Mouse (Mus musculus) midbrain, embryonic 13.5 days (tissue): ENCODE data around the gene Mrpl4. TPM values are rescaled to one million over a fixed set of nuclear protein-coding genes. Genes with fewer than 3 reads are reported as not detected.
A peak's percentile ranks its signal among the peaks of the same experiment; 100 is the strongest.
"Not testable (repeated sequence)": the region's sequence is repeated elsewhere in the genome, so short reads cannot be mapped to it uniquely, and the experiment has no call there.

Experiments
- ATAC-seq: fragments of 200-750 bp; cut with Nextera tagmentation; 2 replicates; pipeline ENCODE4 v1.8.0; 2017; ENCODE audit warnings: mild to moderate bottlenecking, moderate TSS enrichment, moderate library complexity
- H3K27ac ChIP-seq: fragments of 300-500 bp; sonication (generic); 2 replicates; pipeline ENCODE4 v1.5.1; 2015; ENCODE audit warnings: inconsistent platforms, mild to moderate bottlenecking, moderate library complexity
- H3K27me3 ChIP-seq: fragments of 300-500 bp; sonication (generic); 2 replicates; pipeline ENCODE4 v1.6.1; 2015; ENCODE audit warnings: mild to moderate bottlenecking, inconsistent platforms
- H3K36me3 ChIP-seq: fragments of 300-500 bp; sonication (generic); 2 replicates; pipeline ENCODE4 v1.6.1; 2015; ENCODE audit warnings: mild to moderate bottlenecking, inconsistent platforms
- H3K4me1 ChIP-seq: fragments of 300-500 bp; sonication (generic); replicated peaks from 2 replicates; pipeline ENCODE4 v1.6.1; 2015; ENCODE audit warnings: inconsistent platforms
- H3K4me2 ChIP-seq: fragments of 300-500 bp; sonication (generic); replicated peaks from 2 replicates; pipeline ENCODE4 v1.6.1; 2015; ENCODE audit warnings: moderate library complexity, mild to moderate bottlenecking, inconsistent platforms
- H3K4me3 ChIP-seq: fragments of 300-500 bp; sonication (generic); replicated peaks from 2 replicates; pipeline ENCODE4 v1.5.1; 2015; ENCODE audit warnings: mild to moderate bottlenecking, inconsistent platforms
- H3K9ac ChIP-seq: fragments of 300-500 bp; sonication (generic); replicated peaks from 2 replicates; pipeline ENCODE4 v1.6.1; 2015; ENCODE audit warnings: mild to moderate bottlenecking, inconsistent platforms
- H3K9me3 ChIP-seq: fragments of 300-500 bp; sonication (generic); 2 replicates; pipeline ENCODE4 v1.6.1; 2016; ENCODE audit warnings: mild to moderate bottlenecking, inconsistent platforms
- WGBS: fragments of 180-500 bp; shearing (Covaris S2); methylation state at CpG from one replicate; pipeline ENCODE4 v1.1.7; 2015; 5-methylcytosine and 5-hydroxymethylcytosine counted together
- polyA plus RNA-seq: library from polyadenylated mRNA; unstranded; fragments of >200 nt; fragmentation: Nextera tagmentation; extraction: Ambion mirVana; gene quantifications from 2 replicates; pipeline ENCODE4 v1.2.1, GENCODE M21; 2015

The Mrpl4 gene
- polyA plus RNA-seq, 1 experiment from 2014 or later: 102 TPM

DNA sequence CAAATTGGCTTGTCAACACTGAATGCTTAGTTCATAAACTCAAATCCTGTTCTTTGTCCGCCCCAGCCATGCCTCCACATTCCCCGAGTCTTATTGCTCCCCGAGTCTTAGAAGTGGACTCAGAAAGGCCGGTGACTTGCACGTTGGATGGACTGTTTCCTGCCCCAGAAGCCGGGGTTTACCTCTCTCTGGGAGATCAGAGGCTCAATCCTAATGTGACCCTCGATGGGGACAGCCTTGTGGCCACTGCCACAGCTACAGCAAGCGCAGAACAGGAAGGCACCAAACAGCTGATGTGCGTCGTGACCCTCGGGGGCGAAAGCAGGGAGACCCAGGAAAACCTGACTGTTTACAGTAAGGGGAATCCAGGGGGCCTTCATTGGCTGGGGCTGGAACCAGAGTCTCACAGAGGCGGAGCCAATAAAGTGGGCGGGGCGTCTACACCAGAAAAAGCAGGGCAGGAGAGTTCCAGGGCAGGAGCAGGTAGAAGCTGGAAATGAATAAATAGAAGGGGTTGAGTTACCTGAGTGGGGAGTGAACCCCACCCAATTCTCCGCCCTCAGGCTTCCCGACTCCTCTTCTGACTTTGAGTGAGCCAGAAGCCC lies 32.0 kb downstream of the Mrpl4 start:
- 4% methylated on average over 17 of the region's 17 CpGs for WGBS
- H3K4me2 ChIP-seq: no peak overlapping the region
- H3K4me1 ChIP-seq: peaks cover 65% of the 10 kb centered on the region
- H3K27me3 ChIP-seq: peaks cover 99% of the 10 kb centered on the region
- H3K4me3 ChIP-seq: no peak overlapping the region
- no peak for ATAC-seq
- no peaks in the 10 kb centered on the region for H3K36me3 ChIP-seq
- H3K9ac ChIP-seq: no peak overlapping the region
- no peaks in the 10 kb centered on the region for H3K9me3 ChIP-seq
- H3K27ac ChIP-seq: no peak overlapping the region

- WGBS: 16% methylated on average over 9 of the region's 9 CpGs
- Histone ChIP-seq H3K36me3 (no peaks in the 10 kb centered on the region), H3K27ac (no peak overlapping the region), H3K4me2 (no peak overlapping the region), H3K4me1 (peaks cover 57% of the 10 kb centered on the region), H3K9me3 (no peaks in the 10 kb centered on the region), H3K4me3 (no peak overlapping the region), H3K9ac (no peak overlapping the region), H3K27me3 (peaks cover 99% of the 10 kb centered on the region)
- ATAC-seq: no peak
Observed at GRCm38 (mm10) chr9:21035586-21035985, 33.0 kb downstream of the Mrpl4 start.

DNA sequence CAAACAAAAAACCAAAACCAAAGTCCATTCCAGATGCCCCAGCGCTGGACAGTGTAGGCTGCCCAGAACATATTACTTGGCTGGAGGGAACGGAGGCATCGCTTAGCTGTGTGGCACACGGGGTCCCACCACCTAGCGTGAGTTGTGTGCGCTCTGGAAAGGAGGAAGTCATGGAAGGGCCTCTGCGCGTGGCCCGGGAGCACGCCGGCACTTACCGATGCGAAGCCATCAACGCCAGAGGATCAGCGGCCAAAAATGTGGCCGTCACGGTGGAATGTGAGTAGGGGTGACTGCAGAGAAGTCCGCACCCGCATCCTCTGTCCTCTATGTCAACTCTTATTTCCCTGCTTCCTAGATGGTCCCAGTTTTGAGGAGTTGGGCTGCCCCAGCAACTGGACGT lies 33.6 kb downstream of the Mrpl4 start:
- H3K9me3 ChIP-seq: no peaks in the 10 kb centered on the region
- H3K4me1 ChIP-seq: peaks cover 51% of the 10 kb centered on the region
- ATAC-seq: no peak
- peaks cover 97% of the 10 kb centered on the region for H3K27me3 ChIP-seq
- H3K36me3 ChIP-seq: no peaks in the 10 kb centered on the region
- H3K4me3 ChIP-seq: 0 out of 2 replicates have a peak overlapping the region, but pooled peaks have one; percentile 36
- no peak overlapping the region for H3K9ac ChIP-seq
- 6% methylated on average over 20 of the region's 20 CpGs for WGBS
- H3K27ac ChIP-seq: no peak overlapping the region
- H3K4me2 ChIP-seq: peak overlapping the region; percentile 51; the same call in 1 of the 2 replicates

DNA sequence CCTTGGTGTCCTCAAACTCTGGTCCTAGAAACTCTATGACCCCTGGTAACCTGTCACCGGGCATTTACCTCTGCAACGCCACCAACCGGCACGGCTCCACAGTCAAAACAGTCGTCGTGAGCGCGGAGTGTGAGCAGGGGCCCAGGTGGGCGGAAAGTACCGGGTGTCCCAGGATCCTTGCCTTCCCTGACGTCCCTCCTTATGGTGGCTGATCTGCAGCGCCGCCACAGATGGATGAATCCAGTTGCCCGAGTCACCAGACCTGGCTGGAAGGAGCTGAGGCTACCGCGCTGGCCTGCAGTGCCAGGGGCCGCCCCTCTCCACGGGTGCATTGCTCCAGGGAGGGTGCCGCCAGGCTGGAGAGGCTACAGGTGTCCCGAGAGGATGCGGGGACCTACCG lies 34.1 kb downstream of the Mrpl4 start:
- H3K4me2 ChIP-seq: peak overlapping the region; percentile 51
- no peak overlapping the region for H3K27ac ChIP-seq
- no peaks in the 10 kb centered on the region for H3K36me3 ChIP-seq
- no peaks in the 10 kb centered on the region for H3K9me3 ChIP-seq
- H3K4me1 ChIP-seq: peaks cover 46% of the 10 kb centered on the region
- 3% methylated on average over 22 of the region's 22 CpGs for WGBS
- peak overlapping the region; percentile 36 for H3K4me3 ChIP-seq
- no peak for ATAC-seq
- H3K9ac ChIP-seq: peak overlapping the region; percentile 47; the same call in 1 of the 2 replicates
- peaks cover 92% of the 10 kb centered on the region for H3K27me3 ChIP-seq

DNA sequence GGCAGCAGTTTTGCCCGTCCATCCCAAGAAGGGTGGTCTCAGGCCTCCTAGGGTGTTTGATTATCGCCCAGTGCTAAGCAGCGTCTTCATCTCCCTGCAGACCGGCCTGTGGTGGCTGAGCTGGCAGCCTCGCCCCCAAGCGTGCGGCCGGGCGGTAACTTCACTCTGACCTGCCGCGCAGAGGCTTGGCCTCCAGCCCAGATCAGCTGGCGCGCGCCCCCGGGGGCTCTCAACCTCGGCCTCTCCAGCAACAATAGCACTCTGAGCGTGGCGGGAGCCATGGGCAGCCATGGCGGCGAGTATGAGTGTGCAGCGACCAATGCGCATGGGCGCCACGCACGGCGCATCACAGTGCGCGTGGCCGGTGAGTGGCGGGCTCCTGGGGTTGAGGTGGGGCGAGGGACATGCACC lies 34.9 kb downstream of the Mrpl4 start:
- Histone ChIP-seq H3K36me3 (no peaks in the 10 kb centered on the region), H3K27me3 (peaks cover 84% of the 10 kb centered on the region), H3K4me3 (peak overlapping the region; percentile 36), H3K27ac (no peak overlapping the region), H3K9me3 (no peaks in the 10 kb centered on the region), H3K4me1 (peaks cover 38% of the 10 kb centered on the region), H3K4me2 (peak overlapping the region; percentile 51), H3K9ac (peak overlapping the region; percentile 47)
- 3% methylated on average over 31 of the region's 31 CpGs for WGBS
- peak; percentile 64 for ATAC-seq

DNA sequence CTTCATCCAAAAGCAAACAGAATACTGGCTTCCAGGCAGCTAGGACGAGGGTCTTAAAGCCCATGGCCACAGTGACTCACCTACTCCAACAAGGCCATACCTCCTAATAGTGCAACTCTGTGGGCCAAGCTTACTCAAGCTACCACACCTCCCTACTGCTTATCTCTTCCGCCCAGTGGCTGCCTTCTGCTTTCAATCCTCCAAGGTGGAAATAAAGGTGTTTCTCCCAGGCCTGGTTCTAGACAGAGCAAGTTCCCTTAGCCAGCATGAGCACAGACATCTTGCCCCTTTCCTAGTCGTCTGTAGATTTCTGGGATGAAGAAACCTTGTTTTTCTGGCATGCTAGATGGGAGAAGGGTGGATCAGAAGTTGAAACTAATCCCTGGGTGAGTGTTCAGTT lies 37.2 kb downstream of the Mrpl4 start:
- Histone ChIP-seq H3K4me2 (no peak overlapping the region), H3K27me3 (peaks cover 65% of the 10 kb centered on the region), H3K9me3 (no peaks in the 10 kb centered on the region), H3K9ac (no peak overlapping the region), H3K4me1 (peaks cover 23% of the 10 kb centered on the region), H3K36me3 (no peaks in the 10 kb centered on the region), H3K27ac (no peak overlapping the region), H3K4me3 (no peak overlapping the region)
- 76% methylated on average over 3 of the region's 3 CpGs for WGBS
- ATAC-seq: no peak

GRCm38 (mm10) chr9:21041308-21041707 lies 38.8 kb downstream of the Mrpl4 start:
- Histone ChIP-seq H3K27me3 (peaks cover 49% of the 10 kb centered on the region), H3K9ac (no peak overlapping the region), H3K4me3 (no peak overlapping the region), H3K36me3 (no peaks in the 10 kb centered on the region), H3K9me3 (no peaks in the 10 kb centered on the region), H3K4me2 (no peak overlapping the region), H3K4me1 (peaks cover 17% of the 10 kb centered on the region), H3K27ac (no peak overlapping the region)
- no peak for ATAC-seq
- 54% methylated on average over 4 of the region's 4 CpGs for WGBS

DNA sequence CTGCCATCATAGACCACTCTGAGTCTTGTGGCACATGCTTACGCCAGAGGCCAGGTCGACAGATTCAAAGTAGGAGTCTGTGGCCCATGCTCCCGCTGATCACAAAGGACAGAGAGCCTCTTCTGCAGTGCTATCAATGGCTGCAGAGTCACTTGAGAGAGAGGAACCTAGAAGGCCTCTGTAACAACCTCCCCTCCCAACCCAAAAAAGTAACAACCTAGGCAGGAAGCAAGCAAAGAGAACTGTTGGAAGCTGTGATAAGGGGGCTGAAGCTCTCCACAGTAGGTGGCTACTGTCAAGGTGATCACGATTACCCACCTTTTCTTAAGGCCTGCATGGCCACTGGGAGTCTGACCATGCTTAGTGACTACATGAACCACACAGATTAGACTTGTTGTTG lies 41.0 kb downstream of the Mrpl4 start:
- Histone ChIP-seq H3K4me1 (no peaks in the 10 kb centered on the region), H3K36me3 (no peaks in the 10 kb centered on the region), H3K27me3 (peaks cover 27% of the 10 kb centered on the region), H3K9me3 (no peaks in the 10 kb centered on the region), H3K4me2 (no peak overlapping the region), H3K9ac (no peak overlapping the region), H3K4me3 (no peak overlapping the region), H3K27ac (no peak overlapping the region)
- no peak for ATAC-seq
- 86% methylated on average over 4 of the region's 4 CpGs for WGBS

- H3K4me2 ChIP-seq, H3K9me3 ChIP-seq, H3K4me3 ChIP-seq, H3K27ac ChIP-seq, H3K36me3 ChIP-seq, ATAC-seq, H3K4me1 ChIP-seq, H3K9ac ChIP-seq: not testable (repeated sequence)
- 63% methylated on average over 1 of the region's 1 CpGs for WGBS
- peaks cover 14% of the 10 kb centered on the region for H3K27me3 ChIP-seq
Observed at GRCm38 (mm10) chr9:21044785-21045184, 42.2 kb downstream of the Mrpl4 start.

DNA sequence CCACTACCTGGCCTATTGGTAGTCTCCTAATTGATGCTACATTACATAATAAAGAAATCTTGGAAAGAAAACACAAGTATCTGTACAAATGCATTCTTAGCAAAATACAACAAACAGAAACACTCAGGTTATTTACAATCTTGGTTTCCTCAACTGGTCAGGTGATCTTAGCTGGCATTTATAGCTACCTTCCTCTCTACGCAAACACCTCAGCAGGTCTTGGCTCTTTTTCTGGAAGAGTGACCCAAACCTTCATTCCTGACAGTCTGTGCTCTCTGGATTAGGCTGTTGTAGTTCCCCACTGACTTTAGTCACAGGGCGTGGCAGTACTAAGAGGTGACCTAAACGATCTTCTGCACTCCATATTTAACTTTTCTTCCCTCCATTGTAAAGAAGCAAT lies 42.7 kb downstream of the Mrpl4 start:
- no peak for ATAC-seq
- no peak overlapping the region for H3K27ac ChIP-seq
- WGBS: 83% methylated on average over 3 of the region's 3 CpGs

GRCm38 (mm10) chr9:21051578-21051977 lies 49.0 kb downstream of the Mrpl4 start:
- Histone ChIP-seq H3K4me3 (no peak overlapping the region), H3K4me1 (no peaks in the 10 kb centered on the region), H3K27ac (no peak overlapping the region), H3K9ac (no peak overlapping the region), H3K36me3 (no peaks in the 10 kb centered on the region), H3K9me3 (no peaks in the 10 kb centered on the region), H3K27me3 (0 out of 2 replicates have a peak, but pooled peaks cover 6% of the 10 kb centered on the region), H3K4me2 (no peak overlapping the region)
- 66% methylated on average over 10 of the region's 10 CpGs for WGBS
- ATAC-seq: no peak

More for the DNA sequence above, 42.7 kb downstream of the Mrpl4 start:
- H3K9me3 ChIP-seq: no peaks in the 10 kb centered on the region
- no peaks in the 10 kb centered on the region for H3K4me1 ChIP-seq
- H3K36me3 ChIP-seq: no peaks in the 10 kb centered on the region
- H3K4me2 ChIP-seq: no peak overlapping the region
- H3K4me3 ChIP-seq: no peak overlapping the region
- H3K9ac ChIP-seq: no peak overlapping the region
- peaks cover 10% of the 10 kb centered on the region for H3K27me3 ChIP-seq
